Mouse (Mus musculus) bone marrow macrophage, adult 2 months (primary cell): ENCODE data around the gene Sigirr.

Source experiments
- CTCF ChIP-seq: IDR thresholded peaks from 2 replicates; pipeline ENCODE4 v1.5.1; 2012; ENCODE audit warnings: low read depth, mild to moderate bottlenecking, low read length, moderate library complexity
- POLR2A ChIP-seq: IDR thresholded peaks from 2 replicates; pipeline ENCODE4 v1.6.1; 2012; ENCODE audit warnings: mild to moderate bottlenecking, low read depth, low read length, borderline replicate concordance

GRCm38 (mm10) chr7:141122689-141123516, 22.5 kb upstream of the Sigirr start:
- TF ChIP-seq CTCF (no peak), POLR2A (no peak)
